Mouse (Mus musculus) spleen, embryonic (tissue): ENCODE results near the gene Hlcs.

Experiments used
- CTCF ChIA-PET: fragments of 350-600 bp; sonication (Branson Sonifier 250); formaldehyde crosslinking; loops from one replicate; lab custom pipeline; 2022; lab: Charles Lee

The Hlcs gene

GRCm38 (mm10) chr16:94210689-94211357, 102.5 kb downstream of the Hlcs start:
- CTCF ChIA-PET = interaction anchor here (0.7 kb wide), 1 partner anchor 9 kb away, joined by 3 read pairs; no protein-coding TSS in a partner anchor

GRCm38 (mm10) chr16:94209626-94210025, 103.7 kb downstream of the Hlcs start:
- CTCF ChIA-PET = no interaction called here

- CTCF ChIA-PET = no interaction called here
Observed at GRCm38 (mm10) chr16:94208826-94209225, 104.5 kb downstream of the Hlcs start.

- CTCF ChIA-PET = no interaction called here
Observed at GRCm38 (mm10) chr16:94208152-94208551, 105.2 kb downstream of the Hlcs start.

GRCm38 (mm10) chr16:94205528-94206484, 107.6 kb downstream of the Hlcs start:
- CTCF ChIA-PET = no interaction called here

GRCm38 (mm10) chr16:94201387-94201786, 112.0 kb downstream of the Hlcs start:
- CTCF ChIA-PET = no interaction called here

GRCm38 (mm10) chr16:94195913-94196312, 117.5 kb downstream of the Hlcs start:
- CTCF ChIA-PET = no interaction called here

GRCm38 (mm10) chr16:94191379-94192315, 121.7 kb downstream of the Hlcs start:
- CTCF ChIA-PET = interaction anchor here (0.5 kb wide), 1 partner anchor 16 kb away, joined by 3 read pairs; no protein-coding TSS in a partner anchor

- CTCF ChIA-PET = interaction anchor here (0.5 kb wide), 1 partner anchor 164 kb away, joined by 11 read pairs; no protein-coding TSS in a partner anchor
Observed at GRCm38 (mm10) chr16:94190256-94190655, 123.1 kb downstream of the Hlcs start.

- CTCF ChIA-PET = interaction anchor here (0.7 kb wide), 2 partner anchors 46 to 246 kb away, joined by 3 read pairs; no protein-coding TSS in a partner anchor
Observed at GRCm38 (mm10) chr16:94186526-94186925, 126.8 kb downstream of the Hlcs start.

- CTCF ChIA-PET = no interaction called here
Observed at GRCm38 (mm10) chr16:94185430-94185829, 127.9 kb downstream of the Hlcs start.

GRCm38 (mm10) chr16:94180122-94180870, 133.1 kb downstream of the Hlcs start:
- CTCF ChIA-PET = no interaction called here

GRCm38 (mm10) chr16:94179341-94180121, 133.8 kb downstream of the Hlcs start:
- CTCF ChIA-PET = no interaction called here

- CTCF ChIA-PET = no interaction called here
Observed at GRCm38 (mm10) chr16:94178441-94179220, 134.7 kb downstream of the Hlcs start.

- CTCF ChIA-PET = no interaction called here
Observed at GRCm38 (mm10) chr16:94176997-94177857, 136.1 kb downstream of the Hlcs start.

GRCm38 (mm10) chr16:94175366-94175986, 137.9 kb downstream of the Hlcs start:
- CTCF ChIA-PET = interaction anchor here (0.6 to 0.7 kb wide), 2 partner anchors 17 to 120 kb away, joined by 3 read pairs; no protein-coding TSS in a partner anchor

- CTCF ChIA-PET = no interaction called here
Observed at GRCm38 (mm10) chr16:94173361-94173760, 140.0 kb downstream of the Hlcs start.
